Mouse (Mus musculus): ENCODE data around the gene Vash2.
A peak's percentile ranks its signal among the peaks of the same experiment; 100 is the strongest.
"Not testable (repeated sequence)": the region's sequence is repeated elsewhere in the genome, so short reads cannot be mapped to it uniquely, and the experiment has no call there.

Vash2 gene

DNA sequence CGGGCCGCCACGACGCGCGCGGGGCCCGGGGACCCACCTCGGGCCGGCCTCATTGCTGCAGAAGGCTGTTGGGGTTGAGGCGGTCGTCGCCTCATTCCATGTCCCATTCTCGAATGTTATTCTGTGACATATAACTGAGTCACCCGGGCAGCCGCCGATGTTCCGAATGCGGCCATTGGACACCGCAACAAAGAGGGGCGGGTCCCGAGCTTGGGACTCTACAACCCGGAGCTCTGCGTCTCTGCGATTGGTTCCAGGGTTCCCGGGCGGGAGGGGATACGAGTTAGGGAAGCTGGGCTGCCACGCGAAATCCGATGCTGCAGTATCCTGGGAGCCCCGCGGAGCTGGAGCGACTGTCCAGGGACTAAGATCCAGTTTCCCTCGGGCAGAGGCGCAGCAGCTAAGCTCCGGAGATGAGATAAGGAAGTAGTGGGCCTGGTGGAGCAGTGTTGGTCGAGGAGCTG lies at the start of gene Vash2:
Gene Vash2 (minus strand): TSS at position 197 of the 464 bp plus-strand sequence.
- DNase-seq (ENCODE audit: extremely low spot score, low read depth, low spot score): peak; percentile 73

DNA sequence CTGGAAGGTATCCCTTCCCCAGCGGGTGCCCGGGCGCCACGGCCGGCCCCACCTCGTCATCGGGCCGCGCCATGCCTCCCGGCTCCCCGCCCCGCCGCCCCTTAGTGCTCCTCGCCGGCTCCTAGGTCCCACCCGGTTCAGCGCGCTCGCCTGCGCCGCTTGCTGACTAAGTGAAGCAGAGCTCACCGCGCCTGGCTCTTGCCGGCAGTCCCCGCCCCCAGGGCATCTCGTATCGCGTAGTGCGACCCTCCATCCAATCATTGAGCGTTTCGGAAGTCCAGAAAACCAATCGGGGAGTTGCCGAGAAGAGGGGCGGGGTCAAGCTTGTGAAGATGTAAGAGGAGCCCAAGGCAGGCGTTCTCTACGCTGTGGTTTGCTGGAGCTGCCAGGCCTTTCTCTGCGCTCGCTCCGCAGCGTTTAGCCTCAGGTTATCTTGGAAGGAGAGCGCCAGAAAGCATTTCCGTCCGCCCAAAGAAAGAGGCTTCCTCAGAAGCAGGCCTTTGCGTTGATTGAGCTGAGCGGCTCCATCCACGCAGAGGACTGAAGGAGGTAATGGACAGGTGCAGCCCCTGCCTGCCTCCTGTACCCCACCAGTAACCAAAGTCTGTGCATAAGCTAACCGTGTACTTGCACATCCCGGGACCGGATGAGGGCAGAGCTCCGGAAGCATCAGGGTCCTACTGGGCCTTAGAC lies 47.1 kb upstream of the Vash2 start, which contains the start of gene Flvcr1:
Gene Flvcr1 (minus strand): TSS at position 138 of the 693 bp plus-strand sequence.
- DNase-seq (ENCODE audit: extremely low spot score, low read depth, low spot score): peak; percentile 97

DNA sequence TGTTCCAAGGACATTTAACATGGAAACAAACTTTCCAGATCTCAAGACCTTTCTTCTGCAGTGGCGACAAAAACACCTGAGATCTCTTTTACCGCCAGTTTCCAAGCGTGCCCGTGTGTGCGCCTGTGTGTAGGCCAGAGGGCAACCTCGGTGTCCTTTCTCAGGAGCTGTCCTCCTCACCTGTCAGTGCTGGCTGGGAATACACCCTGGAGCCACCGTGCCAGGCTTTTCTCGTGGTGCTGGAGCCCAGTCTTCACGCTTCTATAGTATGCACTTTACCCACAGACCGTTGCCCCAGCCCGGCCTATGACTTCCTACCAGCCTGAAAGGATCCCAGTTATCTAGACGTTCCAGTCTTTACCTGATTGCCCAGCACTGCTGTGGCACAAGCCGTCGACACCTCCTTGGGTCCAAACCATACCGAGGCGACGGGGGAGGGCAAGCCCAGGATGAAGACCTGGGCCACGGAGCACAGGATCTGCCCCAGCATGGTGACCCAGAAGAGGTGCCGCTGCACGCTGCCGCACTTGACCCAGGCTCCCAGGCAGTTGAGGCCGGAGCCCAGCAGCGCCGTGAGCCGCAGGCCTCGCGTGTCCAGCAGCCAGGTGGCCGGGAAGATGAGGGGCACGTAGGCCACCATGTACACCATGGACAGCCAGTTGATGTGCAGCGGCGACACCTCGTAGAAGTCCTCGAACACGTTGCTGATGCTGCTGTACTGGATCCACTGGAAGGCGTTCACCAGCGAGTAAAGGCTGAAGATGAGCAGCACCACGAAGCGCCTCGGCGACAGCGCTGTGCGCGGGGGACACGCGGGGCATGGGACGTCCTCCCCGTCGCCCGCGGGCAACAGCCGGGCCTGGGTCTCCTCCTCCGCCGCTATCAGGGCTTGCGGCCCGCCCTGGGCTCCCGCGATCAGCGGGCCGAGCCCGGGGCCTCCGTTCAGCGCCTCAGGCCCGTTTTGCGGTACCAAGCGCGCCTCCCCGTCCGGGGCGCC lies 46.2 kb upstream of the Vash2 start:
- DNase-seq (ENCODE audit: extremely low spot score, low read depth, low spot score): no peak

DNA sequence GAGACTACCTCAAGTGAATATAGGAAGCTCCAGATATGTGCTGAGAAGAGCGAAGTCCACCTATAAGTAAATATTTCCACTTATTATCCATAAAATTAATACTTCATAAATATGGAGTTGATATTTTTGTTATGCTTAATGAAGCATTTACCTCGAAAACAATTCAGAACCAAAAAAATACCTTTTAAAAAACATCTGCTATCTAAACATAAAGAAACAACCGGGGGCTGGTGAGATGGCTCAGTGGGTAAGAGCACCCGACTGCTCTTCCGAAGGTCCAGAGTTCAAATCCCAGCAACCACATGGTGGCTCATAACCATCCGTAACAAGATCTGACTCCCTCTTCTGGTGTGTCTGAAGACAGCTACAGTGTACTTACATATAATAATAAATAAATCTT lies 44.7 kb upstream of the Vash2 start:
- not testable (repeated sequence) for DNase-seq (ENCODE audit: extremely low spot score, low read depth, low spot score)

DNA sequence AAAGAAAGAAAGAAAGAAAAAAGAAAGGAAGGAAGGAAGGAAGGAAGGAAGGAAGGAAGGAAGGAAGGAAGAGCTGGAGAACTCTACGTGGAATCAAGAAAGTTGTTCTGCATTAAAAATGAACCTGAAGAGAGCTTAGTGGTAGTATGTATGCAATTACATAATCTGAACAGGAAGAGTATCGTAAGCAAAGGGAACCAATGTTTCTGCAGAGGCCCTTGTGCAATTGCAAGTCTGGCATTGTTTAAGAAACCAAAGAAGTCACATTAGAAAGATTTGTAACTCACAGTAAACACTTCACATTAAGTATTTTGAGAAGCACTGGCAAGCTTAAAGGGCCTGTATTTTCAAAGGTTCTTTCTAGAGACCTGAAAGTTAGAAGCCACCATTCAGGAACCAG lies 44.0 kb upstream of the Vash2 start:
- no peak for DNase-seq (ENCODE audit: extremely low spot score, low read depth, low spot score)

DNA sequence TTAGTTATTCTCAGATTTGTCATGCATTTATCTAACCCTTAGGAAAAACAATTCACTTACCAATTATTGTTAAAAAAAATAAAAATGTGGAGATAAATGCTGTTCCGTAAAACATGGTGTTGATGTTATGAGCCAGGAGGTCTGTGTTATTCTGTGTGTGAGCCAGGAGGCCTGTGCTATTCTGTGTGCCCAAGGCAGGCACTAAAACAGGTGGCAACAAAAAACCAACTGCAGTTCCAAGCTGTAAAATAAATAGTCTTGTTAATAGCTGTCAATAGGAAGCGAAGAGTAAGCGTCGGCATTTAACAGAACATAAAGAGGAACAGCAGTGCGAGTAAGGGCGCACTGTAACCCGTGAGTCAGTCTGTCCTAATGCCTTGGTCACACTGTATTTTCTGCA lies 41.9 kb upstream of the Vash2 start:
- DNase-seq (ENCODE audit: extremely low spot score, low read depth, low spot score): no peak

DNA sequence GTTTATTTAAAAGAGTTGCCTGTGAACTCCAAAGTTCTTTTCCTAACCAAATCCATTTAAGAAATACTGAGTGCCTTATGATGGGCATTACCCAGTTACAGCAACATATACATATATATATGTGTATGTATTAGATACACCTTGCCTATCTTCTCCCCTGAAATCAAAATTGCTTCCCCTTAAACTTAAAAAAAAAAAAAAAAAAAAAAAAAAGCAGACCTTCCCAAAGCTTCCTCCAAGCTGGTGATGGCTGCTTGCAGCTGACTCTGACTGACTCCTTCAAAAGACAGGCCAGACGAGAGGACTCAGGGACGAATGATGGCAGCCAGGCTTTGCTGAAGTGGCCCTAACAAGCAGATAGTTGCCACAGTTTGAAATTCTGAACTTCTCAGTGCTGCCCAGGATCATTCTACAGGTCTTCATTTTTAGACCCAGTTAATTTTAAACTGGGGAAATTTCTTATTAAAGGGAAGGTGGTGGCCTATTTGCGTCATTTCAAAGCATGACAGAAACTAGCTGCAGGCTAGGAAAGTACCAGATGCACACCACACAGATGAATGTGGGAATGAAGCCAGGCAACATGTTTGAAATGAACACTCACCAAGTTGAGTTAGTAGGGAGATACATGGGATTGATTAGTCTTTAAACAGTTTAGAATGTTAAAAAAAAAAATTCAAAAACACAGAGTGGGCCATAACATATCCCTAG lies 41.3 kb upstream of the Vash2 start:
- DNase-seq (ENCODE audit: extremely low spot score, low read depth, low spot score): no peak

DNA sequence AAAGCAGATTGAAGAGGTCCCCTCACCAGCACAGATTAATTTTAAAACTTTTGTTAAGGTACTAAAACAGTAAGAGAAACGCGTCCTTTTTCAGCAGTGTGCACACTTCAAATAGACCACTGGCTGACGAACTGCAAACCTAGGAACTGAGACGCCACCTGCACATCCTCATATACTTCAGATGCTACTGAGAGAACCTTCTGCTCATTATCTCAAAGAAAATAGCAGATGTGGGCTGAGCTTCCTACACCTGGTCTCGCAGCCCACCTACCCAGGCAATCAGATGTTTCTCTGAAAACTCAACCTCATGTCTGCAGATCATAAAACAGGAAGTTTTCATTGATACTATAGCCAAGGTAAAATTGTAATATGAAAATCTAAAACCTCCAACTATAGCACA lies 40.7 kb upstream of the Vash2 start:
- DNase-seq (ENCODE audit: extremely low spot score, low read depth, low spot score): no peak

DNA sequence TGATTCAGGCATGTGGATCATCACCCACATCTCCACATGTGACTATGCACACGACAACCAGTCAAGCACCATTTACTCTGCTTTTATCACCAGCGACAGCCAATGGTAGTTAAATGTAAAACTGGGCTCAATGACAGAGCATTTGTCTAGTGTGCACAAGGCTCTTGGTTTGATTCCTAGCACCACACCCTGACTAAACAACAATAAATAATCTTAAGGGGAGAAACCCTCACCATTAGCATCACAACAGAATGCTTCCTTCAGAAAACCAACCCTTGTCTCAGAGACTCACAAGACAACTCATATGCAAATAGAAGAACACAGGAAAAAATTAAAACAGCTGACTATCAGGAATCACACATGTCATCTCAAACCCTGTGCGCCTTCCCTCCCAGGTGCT lies 35.2 kb upstream of the Vash2 start:
- no peak for DNase-seq (ENCODE audit: extremely low spot score, low read depth, low spot score)

DNA sequence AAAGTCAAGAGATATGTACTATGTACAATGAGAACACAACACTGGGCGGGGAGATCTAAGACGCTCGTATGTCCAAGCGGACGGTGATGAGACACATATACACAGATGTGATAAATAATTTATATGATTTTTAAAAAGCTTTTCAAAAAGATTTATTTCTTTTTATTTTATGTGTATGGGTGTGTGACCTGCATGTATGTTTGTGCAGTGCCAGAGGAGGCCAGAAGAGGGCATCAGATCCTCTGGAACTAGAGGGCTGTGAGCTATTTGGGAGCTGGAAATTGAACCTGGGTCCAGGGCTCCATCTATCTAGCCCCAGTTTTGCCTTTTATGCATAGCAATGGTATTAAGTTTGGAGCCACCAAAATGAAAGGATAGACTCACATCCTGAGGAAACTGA lies 29.6 kb upstream of the Vash2 start:
- no peak for DNase-seq (ENCODE audit: extremely low spot score, low read depth, low spot score)

DNA sequence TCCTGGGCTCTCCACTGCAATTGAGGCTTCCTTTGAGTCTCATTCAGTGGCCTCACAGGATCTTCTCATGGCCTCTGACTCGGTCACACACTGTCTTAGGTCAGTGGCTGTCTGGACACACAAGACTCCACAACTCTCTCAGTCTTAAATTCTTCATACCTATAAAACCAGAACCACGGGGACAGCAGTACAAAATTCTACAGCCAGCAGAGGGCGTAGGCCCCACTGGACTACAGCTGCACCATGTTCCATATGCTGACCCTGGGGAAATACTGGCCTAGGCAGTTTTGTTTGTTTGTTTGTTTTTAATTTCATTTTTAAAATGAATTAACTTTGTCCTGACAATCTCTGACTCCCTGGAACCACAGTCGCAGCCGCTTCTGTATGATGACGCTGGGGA lies 23.1 kb upstream of the Vash2 start:
- DNase-seq (ENCODE audit: extremely low spot score, low read depth, low spot score): no peak

DNA sequence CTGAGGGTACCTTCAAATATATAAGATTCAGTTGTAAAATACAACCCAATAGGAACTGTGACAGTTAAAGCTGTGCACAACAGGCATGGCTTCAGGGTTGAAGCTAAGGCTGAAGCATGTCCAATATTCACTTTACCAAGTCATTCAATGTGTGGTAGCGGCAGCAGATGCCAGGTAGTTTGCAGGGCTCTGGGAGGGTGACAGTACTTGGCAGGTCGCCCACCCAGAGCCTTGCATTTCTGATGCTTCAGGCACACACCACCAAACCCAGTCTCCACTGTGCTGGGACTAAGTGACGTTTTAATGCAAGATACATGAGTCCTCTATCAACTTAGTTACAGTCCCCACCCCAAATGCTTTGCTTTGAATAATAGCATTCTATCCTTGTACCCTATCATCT lies 21.6 kb upstream of the Vash2 start:
- DNase-seq (ENCODE audit: extremely low spot score, low read depth, low spot score): no peak

DNA sequence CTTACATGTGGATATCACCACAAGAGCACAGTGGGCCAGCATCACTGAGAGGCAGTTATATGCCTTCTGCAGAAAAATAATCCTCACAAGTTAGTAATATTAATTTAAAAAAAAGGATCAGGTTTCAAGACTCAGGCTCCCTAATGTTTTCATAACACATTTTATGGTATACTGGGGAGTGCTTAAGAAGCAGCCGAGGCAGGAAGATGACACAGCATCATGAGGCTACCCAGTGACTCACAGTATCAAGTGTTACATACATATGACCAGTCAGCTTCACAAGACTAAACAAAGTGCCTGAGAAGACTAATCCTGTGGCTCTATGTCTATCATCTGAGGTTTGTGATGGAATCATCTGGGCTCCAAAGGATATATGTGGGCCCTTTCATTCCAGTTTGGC lies 18.9 kb upstream of the Vash2 start:
- no peak for DNase-seq (ENCODE audit: extremely low spot score, low read depth, low spot score)

DNA sequence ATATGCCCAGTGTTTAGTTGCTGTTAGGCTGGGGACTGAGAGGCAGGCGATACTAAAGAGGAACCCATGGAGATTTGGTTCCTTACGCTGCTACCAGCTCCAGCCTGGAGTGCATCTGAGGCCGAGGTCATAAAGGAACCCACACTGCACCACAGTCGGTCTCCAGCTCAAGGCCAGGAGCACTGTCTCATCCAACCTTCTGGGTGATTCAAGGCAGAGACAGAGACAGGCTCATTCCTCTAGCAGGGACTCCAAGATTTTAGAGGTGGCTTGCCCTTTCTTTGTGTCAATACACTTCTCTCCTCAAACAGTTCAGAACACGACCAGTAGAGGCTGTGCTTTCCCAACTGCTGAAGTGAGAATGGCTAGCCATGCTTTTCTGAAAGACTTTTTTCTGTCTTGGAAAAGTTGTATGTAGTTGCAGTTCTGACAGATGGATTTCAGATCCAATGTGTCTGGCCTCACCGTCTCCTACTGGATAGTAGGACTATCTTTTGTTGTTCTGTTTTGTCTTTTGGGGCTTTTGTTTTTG lies 17.3 kb upstream of the Vash2 start:
- DNase-seq (ENCODE audit: extremely low spot score, low read depth, low spot score): no peak

DNA sequence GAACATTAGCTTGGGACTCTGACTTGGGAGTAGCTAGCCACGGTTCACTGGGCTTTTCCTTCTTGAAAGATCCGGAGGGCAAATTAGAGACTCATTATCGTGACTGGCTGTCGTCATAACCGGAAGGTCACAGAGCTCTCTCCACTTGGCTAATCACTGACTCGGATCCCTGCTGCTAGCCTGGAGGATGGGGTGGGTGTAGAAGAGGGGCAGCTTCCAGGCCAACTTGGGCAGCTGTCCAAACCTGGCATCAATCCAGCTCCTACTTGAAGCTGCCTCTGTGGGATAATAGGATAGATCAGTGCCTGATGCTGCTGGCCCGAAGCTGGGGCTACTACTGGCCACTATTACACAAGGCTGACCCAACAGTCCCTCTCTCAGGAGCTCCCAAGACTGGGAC lies 16.5 kb upstream of the Vash2 start:
- DNase-seq (ENCODE audit: extremely low spot score, low read depth, low spot score): no peak

DNA sequence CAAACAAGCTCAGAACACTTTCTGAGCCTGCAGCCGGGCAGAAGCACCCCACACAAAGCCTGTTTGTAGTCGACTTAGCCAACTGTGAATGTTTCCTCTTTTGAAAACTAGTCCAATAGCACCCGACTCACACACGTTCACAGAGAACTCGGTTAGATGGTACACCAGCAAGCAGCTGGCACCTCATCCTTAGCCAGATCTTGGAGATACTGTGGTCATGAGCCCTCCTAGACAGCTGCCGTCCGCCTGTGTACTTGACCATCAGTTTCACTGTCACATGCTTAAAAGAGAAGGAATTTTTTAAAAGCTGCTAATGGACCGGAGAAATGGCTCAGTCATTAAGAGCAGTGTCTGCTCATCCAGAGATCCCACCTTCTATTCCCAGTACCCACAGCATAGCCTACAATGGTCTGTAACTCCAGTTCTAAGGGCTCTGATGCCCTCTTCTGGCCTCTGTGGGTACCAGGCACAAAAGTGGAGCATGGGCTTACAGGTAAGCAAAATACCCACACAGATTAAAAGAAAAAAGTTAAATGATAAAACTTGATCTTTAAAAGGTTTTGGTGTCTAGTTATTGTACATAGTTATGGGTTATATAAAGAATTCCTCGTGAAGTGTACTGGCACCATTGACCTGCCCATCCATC lies 10.5 kb upstream of the Vash2 start:
- no peak for DNase-seq (ENCODE audit: extremely low spot score, low read depth, low spot score)

DNA sequence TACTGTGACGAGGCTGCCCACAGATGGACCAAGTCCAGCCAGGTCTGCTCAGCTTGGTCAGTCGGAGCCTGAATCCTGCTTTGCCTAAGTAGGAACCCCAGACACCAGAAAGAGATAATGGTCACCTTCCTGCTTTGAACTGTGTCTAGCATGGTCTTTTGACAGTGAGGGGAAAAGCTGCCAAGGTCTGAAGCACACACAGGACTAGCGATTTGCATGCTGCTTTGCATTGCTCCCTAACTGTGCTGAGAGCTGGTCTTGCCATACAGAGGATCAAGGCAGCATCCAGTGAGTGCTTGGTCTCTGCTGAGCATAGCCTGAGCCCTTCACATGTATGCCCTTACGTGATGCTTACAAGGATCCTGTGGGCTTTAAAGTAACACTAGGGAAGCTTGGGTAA lies 2.3 kb upstream of the Vash2 start:
- DNase-seq (ENCODE audit: extremely low spot score, low read depth, low spot score): no peak

DNA sequence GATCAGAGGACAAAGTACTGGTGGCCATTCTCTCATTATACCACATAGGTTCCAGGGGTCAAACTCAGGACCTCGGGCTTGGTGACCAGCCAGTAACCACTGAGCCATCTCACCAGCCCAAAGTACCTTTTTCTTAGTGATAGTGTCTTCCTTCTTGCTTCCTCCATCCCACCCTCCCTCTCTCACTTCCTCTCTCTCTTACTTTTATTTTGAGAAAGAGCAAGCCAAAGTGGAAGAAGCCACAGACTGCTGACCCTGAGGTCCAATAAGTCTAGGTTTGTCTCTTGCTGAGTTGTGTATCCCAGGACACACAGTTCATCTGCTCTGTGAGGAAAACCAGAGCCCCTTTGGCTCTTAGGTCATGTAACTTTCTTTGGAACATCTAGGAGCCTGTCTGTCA lies 1.4 kb upstream of the Vash2 start:
- DNase-seq (ENCODE audit: extremely low spot score, low read depth, low spot score): no peak

DNA sequence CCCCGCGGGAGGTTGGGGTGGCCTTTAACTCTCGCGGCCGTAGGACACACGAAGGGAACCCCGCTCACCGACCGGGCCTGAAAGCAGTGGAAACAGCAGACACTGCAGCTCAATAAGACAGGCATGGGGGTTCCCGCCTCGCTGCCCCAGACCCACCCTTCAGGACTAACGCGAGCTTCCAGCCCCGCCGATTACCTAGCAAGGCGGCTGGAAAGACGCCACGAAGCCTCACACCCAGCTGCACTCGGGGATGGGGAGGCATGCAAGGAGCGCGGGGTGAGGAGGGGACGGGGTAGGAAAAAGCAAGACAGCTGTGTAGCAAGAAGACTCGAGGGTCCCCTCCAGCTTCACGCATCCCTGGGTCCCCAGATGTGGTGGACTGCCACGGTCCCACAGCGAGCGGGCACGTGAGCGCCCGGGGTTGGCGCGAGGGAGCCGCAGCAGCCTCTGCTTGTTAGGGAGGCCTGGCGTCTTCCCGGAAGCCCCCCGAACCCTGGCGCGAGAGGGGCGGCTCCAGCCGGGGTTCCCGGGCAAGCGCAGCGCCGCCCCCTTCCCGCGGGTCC lies 504 bp downstream of the Vash2 start:
- no peak for DNase-seq (ENCODE audit: extremely low spot score, low read depth, low spot score)

DNA sequence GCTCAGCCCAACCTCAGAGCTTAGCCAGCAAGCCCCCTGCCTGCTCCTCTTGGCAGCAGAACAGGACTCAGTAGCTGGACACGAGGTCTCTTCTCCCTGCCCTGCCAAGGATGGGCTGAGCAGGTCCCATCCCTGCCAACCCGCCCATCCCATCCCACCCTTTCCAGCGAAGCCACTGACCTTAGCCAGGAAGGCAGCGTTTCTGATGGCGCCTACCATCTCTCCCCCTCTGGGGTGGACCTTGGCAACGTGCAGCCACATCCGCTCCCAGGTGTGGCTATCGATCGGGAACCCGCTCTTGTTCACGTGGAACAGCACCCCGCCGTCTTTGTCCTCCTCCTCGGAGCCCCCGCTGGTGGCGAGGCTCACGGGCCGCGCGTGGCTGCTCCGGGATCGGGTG lies 1.1 kb downstream of the Vash2 start:
- no peak for DNase-seq (ENCODE audit: extremely low spot score, low read depth, low spot score)

Measured in hindlimb bud, embryonic 11.5 days (tissue).